Mouse (Mus musculus): ENCODE measurements at regions not wholly inside any gene's neighbourhood (a gene's known extent, or its start where the extent isn't known, plus 50 kb on each side); places are given as distances from the start of the nearest gene placed in this dataset.

DNA sequence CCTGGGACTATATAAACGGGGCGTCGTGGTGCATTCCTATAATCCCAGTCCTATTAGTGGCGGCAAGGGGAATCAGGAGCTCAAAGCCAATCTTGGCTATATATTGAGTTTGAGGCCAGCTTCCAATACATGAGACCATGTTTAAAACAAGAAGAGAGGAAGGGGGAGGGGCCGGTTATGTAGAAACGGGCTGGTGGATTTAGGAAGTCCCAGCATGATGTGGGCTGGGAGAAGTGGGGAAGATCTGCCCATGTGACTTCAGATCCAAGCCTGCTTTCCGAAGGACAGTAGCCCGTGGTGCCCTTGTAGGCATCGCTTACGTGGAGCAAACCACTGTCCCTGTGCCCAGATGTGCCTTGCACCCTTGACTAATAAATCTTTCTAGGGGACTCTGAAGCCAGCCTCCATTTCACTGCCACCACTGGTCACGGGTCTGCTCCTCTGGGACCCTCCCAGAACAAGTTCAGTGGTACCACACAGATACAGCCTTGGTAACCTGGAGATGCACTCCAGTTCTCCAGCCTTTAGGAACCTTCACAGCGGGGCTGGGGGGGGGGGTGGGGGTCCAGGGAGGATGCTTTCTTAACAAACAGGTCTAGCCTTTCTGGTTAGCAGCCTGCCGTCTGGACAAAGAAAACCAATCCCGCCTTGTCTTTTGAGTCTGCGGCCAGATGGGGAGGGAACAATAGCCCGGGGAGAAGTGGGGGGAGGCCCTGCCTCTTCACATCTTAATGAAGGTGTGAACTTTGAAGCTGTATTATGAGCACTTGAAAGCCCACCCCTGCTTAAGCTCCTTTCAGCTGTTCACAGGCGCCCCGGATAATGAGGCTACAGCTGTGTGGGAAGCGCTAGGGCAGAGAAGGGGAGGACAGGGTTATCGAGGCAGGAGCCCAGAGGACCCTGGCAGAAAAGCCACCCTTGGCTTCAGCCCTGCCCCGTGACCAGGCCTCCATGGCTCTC is 141.2 kb upstream of the Rad23b start:
- no peak for TF ChIP-seq CTCF (IDR thresholded peaks at IDR 0.05; ENCODE audit: extremely low read depth, insufficient read length, insufficient replicate concordance, low read depth, low read length)
- no peak for TF ChIP-seq POLR2A (IDR thresholded peaks at IDR 0.05; ENCODE audit: low read depth, low read length)

Measured in small intestine, adult 2 months (tissue).